Mouse (Mus musculus) heart, adult 8-10 months (tissue): ENCODE measurements around the gene Sgpp2. TPM values are rescaled to one million over a fixed set of nuclear protein-coding genes. Genes with fewer than 3 reads are reported as not detected.
A peak's percentile ranks its signal among the peaks of the same experiment; 100 is the strongest.

Source experiments
- DNase-seq: peaks from one replicate; pipeline ENCODE4 v3.0.0; 2022; ENCODE audit warnings: low spot score
- total RNA-seq, 4 experiments: library from RNA; stranded (reverse); gene quantifications; 2 replicates each; pipeline ENCODE4 v1.2.4; 2022

Sgpp2 gene
- total RNA-seq, 4 experiments from 2014 or later, result 0.06 TPM; not detected in 1

DNA sequence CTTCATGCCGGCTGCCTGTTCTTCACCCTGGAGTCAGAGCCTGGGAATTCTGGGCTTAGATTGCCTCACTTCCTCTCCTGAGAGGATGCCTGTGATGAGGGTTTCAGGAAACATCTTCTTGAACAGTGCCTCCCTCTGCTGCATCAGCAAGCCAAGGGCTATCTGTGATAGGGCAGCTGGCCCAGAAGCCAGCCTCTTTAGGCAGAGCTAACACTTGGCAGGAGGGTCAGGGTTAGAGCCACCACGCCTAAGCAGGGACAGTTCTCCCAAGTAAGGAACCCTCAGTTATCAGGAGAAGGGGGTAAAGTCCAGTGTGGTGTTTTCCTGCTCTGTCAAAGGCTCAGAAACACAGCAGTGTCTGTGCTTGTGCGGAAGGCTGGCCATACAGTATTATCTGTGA lies 89.6 kb downstream of the Sgpp2 start:
- no peak for DNase-seq

DNA sequence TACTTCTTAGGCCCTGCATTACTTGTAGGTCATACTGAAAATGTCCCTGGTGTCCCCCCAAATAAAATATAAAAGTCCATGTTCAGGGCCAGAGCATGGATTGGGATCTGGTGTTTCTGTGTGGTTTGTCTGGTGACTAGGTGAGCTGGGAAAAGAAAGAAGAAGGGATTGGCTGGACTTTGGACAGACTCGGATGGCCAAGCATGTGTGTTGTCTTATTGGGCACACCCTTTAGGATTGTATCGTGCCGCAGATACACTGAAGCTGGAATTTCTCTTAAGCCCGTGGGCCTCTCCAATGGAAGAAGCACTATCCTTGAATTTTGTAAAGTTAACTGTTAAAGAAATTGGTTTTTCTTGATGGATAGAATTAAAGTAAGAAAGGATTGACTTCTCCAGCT lies 91.3 kb downstream of the Sgpp2 start:
- DNase-seq, result no peak

DNA sequence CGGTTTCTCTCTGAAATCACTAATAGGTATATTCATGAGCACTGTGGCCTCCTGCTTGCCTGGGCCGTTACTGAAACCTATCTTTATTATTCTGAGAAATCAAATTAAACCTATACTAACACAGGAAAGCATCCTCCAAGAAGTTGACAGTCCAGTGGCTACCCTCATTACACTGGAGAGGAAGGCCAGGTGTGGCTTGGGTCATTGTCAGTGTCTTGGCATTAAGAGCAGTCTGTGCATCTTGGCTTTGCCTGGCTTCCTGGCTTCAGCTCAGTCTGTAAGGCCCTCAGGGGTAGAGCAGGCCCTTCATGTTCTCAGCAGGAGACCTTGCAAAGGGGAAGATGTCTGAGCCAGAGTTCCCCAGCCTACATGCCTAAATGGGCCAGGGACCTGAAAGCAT lies 99.3 kb downstream of the Sgpp2 start:
- DNase-seq, result no peak

- no peak for DNase-seq
Measured at GRCm38 (mm10) chr1:78412668-78413067, 102.5 kb downstream of the Sgpp2 start.

GRCm38 (mm10) chr1:78414421-78414820 lies 104.3 kb downstream of the Sgpp2 start:
- DNase-seq, result no peak

GRCm38 (mm10) chr1:78417154-78417911 lies 107.2 kb downstream of the Sgpp2 start:
- DNase-seq, result no peak

- peak; percentile 68 for DNase-seq
Measured at GRCm38 (mm10) chr1:78419593-78419992, 109.4 kb downstream of the Sgpp2 start.

- no peak for DNase-seq
Measured at GRCm38 (mm10) chr1:78420271-78420670, 110.1 kb downstream of the Sgpp2 start.

- DNase-seq, result no peak
Measured at GRCm38 (mm10) chr1:78421749-78422148, 111.6 kb downstream of the Sgpp2 start.

DNA sequence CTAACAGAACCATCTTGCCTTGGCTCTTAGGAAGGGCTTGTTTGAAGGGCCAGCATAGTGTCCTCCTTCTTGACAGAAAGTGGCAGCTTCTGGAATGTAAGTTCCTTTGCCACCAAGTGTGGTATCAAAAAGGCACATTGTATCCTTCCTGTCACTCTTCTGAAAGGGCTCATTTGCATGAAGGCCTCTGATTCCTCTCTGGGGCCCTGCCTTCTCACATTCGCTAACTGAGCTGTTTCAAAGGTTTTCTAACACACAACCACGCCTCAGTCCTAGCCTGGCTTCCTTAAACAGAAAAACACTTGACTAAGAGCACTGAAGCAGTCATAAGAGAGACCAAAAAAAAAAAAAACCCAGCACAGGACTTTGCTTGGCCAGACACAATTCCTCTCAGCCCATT lies 112.4 kb downstream of the Sgpp2 start:
- DNase-seq, result no peak

DNA sequence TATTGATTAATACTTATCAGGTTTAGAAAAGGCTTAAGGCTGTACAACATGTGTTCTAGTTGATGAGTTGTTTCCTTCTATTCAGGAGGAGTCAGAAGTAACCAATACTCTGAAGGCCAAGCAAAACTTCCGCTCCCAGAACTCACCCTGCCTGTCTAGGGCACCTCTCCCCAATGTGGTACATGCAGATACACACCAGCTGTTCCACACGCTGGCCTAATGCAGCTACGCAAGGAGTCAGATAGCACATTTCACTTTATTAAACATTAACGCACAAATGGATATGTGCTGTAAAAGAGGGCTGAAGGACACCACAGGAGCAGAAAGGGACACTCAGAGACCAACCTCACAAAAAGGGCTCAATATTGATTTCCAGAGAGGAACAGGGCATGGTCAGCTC lies 114.7 kb downstream of the Sgpp2 start:
- DNase-seq, result no peak

DNA sequence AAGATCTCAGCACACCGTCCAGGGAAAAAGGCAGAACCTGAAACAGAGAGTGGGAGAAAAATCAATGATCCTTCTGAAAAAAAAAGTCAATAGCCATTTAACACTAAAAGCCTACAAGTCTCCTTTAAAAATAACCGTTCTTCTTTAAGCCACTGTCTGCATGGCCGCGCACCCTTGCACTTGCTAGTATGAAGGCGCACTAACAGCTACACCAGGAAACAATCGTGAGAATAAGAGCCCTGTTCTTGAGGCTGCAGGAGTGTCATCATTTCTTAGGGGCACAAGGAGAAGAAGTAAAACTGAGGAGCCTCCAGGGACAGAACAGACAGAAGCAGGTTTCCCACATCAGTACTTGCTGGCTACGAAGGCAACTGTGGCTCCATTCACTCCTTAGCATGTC lies 115.2 kb downstream of the Sgpp2 start:
- DNase-seq, result no peak

DNA sequence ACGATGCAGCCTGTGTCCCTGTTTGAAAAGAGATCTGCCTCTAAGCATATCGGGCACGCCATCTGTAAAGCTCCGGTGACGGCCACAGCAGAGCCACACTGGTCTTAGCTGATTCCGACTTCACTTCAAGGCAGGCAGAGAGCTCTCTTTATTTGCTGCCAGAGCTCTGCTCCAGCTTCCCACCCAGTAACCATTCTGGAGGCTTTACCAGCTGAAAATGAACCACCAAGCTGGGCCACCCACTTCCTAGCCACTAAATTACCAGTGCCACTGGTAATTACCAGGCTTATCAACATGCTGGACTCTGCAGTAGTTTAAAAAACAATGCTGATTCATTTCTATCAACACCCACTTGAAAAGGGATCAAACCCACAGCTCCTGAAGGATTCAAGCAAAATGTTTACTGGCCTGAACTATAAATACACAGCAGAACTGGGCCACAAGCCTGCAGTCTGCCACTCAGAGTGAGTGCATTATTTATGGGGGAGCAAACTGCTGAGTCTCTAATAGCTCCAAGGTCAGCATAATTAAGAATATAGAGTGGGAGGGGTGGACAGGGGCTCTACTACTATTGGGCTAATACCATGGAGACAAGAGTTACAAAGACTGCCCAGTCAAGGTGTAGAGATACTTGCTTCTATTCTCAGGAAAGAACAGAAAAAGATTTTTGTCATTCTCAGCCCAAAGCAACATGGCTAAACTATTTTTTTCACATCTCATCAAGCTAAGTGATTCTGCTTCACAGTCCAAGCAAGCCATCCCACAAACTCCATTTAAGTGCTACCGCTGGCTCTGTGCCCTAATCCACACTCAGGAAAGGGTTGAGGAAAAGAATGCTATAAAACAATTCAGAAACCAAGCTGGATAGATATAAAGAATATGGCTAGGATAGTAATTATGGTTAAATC lies 115.9 kb downstream of the Sgpp2 start:
- peak; percentile 48 for DNase-seq

DNA sequence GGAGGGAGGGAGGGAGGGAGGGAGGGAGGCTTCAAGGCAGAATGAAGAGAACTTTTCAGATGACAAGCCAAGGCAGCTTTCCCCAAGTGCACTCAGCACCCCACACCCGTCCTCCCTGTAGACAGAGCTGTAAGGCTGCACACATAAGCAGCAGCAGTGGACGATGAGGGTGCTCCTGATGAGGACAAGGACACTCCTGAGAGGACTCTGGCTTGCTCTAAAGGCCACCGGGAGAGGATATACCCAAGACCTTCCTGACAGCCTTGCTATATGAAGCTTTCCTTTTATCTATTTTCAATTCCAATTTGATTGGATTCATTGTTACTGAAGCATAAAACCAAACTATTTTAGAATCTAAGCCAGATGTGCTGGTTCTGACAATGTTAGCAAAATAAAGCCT lies 116.7 kb downstream of the Sgpp2 start:
- no peak for DNase-seq

DNA sequence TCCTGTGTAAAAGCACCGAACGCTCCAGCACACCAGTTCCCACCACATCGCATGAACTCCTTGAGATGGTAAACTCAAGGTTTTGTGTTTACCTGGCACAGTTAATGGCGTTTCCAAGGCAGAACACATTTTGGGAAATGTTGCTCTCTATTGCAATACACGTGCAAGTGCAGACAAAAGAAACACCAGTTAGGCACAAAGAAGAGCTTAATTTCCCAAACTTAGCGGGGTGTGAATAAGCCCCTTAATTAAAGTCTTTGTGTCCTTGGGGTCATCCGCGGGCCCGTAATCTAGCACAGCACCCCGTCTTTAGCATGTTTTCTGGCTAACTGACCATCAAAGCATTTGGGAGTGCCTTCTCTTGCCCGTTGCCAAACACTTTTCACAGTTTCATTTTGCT lies 118.7 kb downstream of the Sgpp2 start:
- no peak for DNase-seq

DNA sequence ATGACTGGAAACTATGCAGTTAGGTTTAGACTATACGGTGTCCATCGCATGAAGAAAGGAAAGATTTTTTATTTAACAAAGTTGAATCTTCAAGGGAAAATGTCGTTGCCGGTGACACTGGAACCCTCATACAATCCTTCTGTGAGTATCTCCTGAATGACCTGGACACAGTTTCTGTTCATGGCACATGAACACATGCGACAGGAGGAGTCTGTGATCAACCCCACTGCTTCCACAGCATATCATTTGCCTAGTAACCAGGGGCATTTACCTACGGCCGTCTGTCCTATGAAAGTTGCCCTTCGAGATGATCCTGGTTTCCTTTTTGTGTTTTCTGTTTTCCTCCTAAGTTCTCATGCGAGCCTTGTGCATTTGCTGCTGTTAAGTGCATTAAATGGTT lies 123.3 kb downstream of the Sgpp2 start:
- DNase-seq, result no peak

GRCm38 (mm10) chr1:78435967-78436366 lies 125.8 kb downstream of the Sgpp2 start:
- no peak for DNase-seq

DNA sequence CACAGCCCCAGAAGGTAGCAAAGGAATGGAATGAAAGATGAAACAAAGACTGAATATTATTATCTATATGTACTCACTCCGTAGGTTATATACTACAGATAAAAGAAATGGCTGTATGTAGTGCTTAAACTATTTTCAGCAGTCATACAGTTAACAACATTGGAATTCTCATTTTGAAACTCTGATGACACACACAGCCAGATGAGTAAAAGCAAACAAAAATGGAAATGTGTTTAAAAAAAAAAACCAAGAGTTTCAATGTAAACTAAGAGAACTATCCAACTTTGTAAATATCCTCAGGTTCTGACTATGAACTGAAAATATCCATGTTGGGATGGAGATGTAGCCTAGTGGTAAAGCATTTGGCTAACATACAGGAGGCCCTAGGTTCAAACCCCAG lies 126.3 kb downstream of the Sgpp2 start:
- no peak for DNase-seq

GRCm38 (mm10) chr1:78437150-78437549 lies 127.0 kb downstream of the Sgpp2 start:
- no peak for DNase-seq

- DNase-seq, result no peak
Measured at GRCm38 (mm10) chr1:78440716-78441115, 130.6 kb downstream of the Sgpp2 start.

- DNase-seq, result no peak
Measured at GRCm38 (mm10) chr1:78443056-78443455, 132.9 kb downstream of the Sgpp2 start.

DNA sequence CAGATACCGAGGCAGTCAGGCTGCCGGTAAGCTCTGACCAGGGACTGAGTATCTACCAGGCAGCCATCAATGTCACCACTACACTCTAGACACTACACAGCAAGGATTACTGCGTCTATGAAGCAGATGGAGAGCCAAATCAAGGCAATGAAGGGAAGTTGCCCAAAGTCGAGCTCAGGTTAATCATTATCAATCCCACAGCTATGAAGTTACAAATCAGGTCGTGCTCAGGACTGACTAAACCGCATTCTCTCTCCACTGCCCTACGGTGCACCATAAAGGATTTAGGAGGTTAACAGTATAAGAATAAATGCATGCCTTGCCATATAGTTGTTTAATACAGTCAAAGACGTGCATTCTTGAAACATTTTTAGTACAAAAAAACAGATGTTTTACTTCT lies 136.1 kb downstream of the Sgpp2 start:
- DNase-seq, result no peak

- DNase-seq, result no peak
Measured at GRCm38 (mm10) chr1:78446742-78447141, 136.6 kb downstream of the Sgpp2 start.
